Mouse (Mus musculus) frontal cortex, adult (tissue): ENCODE measurements around the gene Mmp15.

ENCODE experiments used
- ATAC-seq: cut with Nextera tagmentation; 2 replicates; pipeline ENCODE4 v1.9.2; 2017; ENCODE audit warnings: mild to moderate bottlenecking, moderate library complexity, mixed read lengths; ENCODE audit not compliant: low TSS enrichment

Gene Mmp15

GRCm38 (mm10) chr8:95352151-95352870 is at the start of gene Mmp15:
Gene Mmp15 (plus strand): TSS chr8:95352268.
- ATAC-seq: peak; percentile 62

GRCm38 (mm10) chr8:95302410-95302809 is 49.7 kb upstream of the Mmp15 start:
- peak; percentile 80 for ATAC-seq

- no peak for ATAC-seq
These were observed 46.5 kb upstream of the Mmp15 start for GRCm38 (mm10) chr8:95305526-95305925.

- no peak for ATAC-seq
These were observed 45.6 kb upstream of the Mmp15 start, which contains the start of gene Cngb1 for GRCm38 (mm10) chr8:95306431-95306830. Gene Cngb1 (minus strand): TSS chr8:95306585.

- ATAC-seq: no peak
These were observed 41.6 kb upstream of the Mmp15 start, which contains the start of gene Tepp for GRCm38 (mm10) chr8:95310342-95310970. Gene Tepp (plus strand): TSS chr8:95310566.

GRCm38 (mm10) chr8:95312836-95313235 is 39.2 kb upstream of the Mmp15 start:
- ATAC-seq: no peak

- no peak for ATAC-seq
These were observed 38.2 kb upstream of the Mmp15 start for GRCm38 (mm10) chr8:95313857-95314256.

GRCm38 (mm10) chr8:95314707-95315106 is 37.4 kb upstream of the Mmp15 start:
- no peak for ATAC-seq

GRCm38 (mm10) chr8:95315350-95315749 is 36.7 kb upstream of the Mmp15 start:
- ATAC-seq: no peak

GRCm38 (mm10) chr8:95320224-95321139 is 31.6 kb upstream of the Mmp15 start:
- peak; percentile 56 for ATAC-seq

GRCm38 (mm10) chr8:95323201-95323600 is 28.9 kb upstream of the Mmp15 start:
- ATAC-seq: no peak

- no peak for ATAC-seq
These were observed 27.4 kb upstream of the Mmp15 start for GRCm38 (mm10) chr8:95324646-95325045.

GRCm38 (mm10) chr8:95326822-95327221 is 25.2 kb upstream of the Mmp15 start:
- ATAC-seq: no peak

- ATAC-seq: no peak
These were observed 24.1 kb upstream of the Mmp15 start for GRCm38 (mm10) chr8:95327866-95328465.

- ATAC-seq: no peak
These were observed 21.7 kb upstream of the Mmp15 start for GRCm38 (mm10) chr8:95330367-95330766.

GRCm38 (mm10) chr8:95331156-95331719 is 20.8 kb upstream of the Mmp15 start:
- ATAC-seq: peak; percentile 60

GRCm38 (mm10) chr8:95331720-95332436 is 20.2 kb upstream of the Mmp15 start, which contains the start of the genes Zfp319 and Usb1:
Gene Zfp319 (minus strand): TSS chr8:95331950.
Gene Usb1 (plus strand): TSS chr8:95332284.
- peak; percentile 86 for ATAC-seq

GRCm38 (mm10) chr8:95332437-95333199 is 19.4 kb upstream of the Mmp15 start:
- no peak for ATAC-seq

- ATAC-seq: no peak
These were observed 16.4 kb upstream of the Mmp15 start for GRCm38 (mm10) chr8:95335706-95336105.

- ATAC-seq: no peak
These were observed 15.7 kb upstream of the Mmp15 start for GRCm38 (mm10) chr8:95336363-95336762.
